Mouse (Mus musculus): Measurements from ENCODE around the gene Ldlrad3.

GRCm38 (mm10) chr2:102113323-102113722, 72.9 kb downstream of the Ldlrad3 start:
- TF ChIP-seq CTCF (IDR thresholded peaks at IDR 0.05), result no peak
- TF ChIP-seq EP300 (IDR thresholded peaks at IDR 0.05), result no peak
